Mouse (Mus musculus) liver, embryonic 14.5 days (tissue): ENCODE results near the gene Slc26a1. TPM values are rescaled to one million over a fixed set of nuclear protein-coding genes. Genes with fewer than 3 reads are reported as not detected.

Experiments used
- ATAC-seq: fragments of 200-750 bp; cut with Nextera tagmentation; 2 replicates; pipeline ENCODE4 v1.8.0; 2017; ENCODE audit warnings: moderate number of reproducible peaks, mild to moderate bottlenecking, moderate library complexity; ENCODE audit not compliant: insufficient read depth
- DNase-seq, 3 experiments: peaks; one replicate each; pipeline ENCODE4 v3.0.0-alpha.2; 2012 to 2013; ENCODE audit warnings: low read depth in 3 of 3, low spot score in 3 of 3
- H3K27ac ChIP-seq: fragments of 300-500 bp; sonication (generic); 2 replicates; pipeline ENCODE4 v1.5.1; 2014; ENCODE audit warnings: moderate library complexity, mild to moderate bottlenecking, control low read depth, inconsistent platforms
- H3K27me3 ChIP-seq: fragments of 300-500 bp; sonication (generic); 2 replicates; pipeline ENCODE4 v1.6.1; 2014; ENCODE audit warnings: mild to moderate bottlenecking, low read length, moderate library complexity; ENCODE audit not compliant: control insufficient read depth, insufficient read depth
- H3K36me3 ChIP-seq: fragments of 300-500 bp; sonication (generic); replicated peaks from 2 replicates; pipeline ENCODE4 v1.6.1; 2014; ENCODE audit warnings: low read depth; ENCODE audit not compliant: control insufficient read depth, insufficient read depth
- H3K4me1 ChIP-seq, 2 experiments: fragments of 200-500 bp in 1 of 2; fragments of 300-500 bp in 1 of 2; sonication (generic) in 1 of 2; replicated peaks; 2 replicates each; pipeline ENCODE4 v1.6.1; 2012 to 2014; ENCODE audit warnings: antibody characterized with exemption in 1 of 2, inconsistent platforms in 1 of 2, low read length in 1 of 2; ENCODE audit not compliant: control insufficient read depth in 2 of 2, insufficient read depth in 2 of 2
- H3K4me2 ChIP-seq: fragments of 300-500 bp; sonication (generic); 2 replicates; pipeline ENCODE4 v1.6.1; 2014; ENCODE audit warnings: low read depth, mild to moderate bottlenecking, control low read depth, moderate library complexity
- H3K4me3 ChIP-seq, 2 experiments: fragments of 200-500 bp in 1 of 2; fragments of 300-500 bp in 1 of 2; sonication (generic) in 1 of 2; 2 replicates each; pipeline ENCODE4 v1.5.1; 2012 to 2014; ENCODE audit warnings: low read depth in 2 of 2, low read length in 2 of 2, mild to moderate bottlenecking in 2 of 2, control low read depth in 1 of 2, inconsistent platforms in 1 of 2, moderate library complexity in 1 of 2; ENCODE audit not compliant: insufficient read depth in 1 of 2
- H3K9ac ChIP-seq: fragments of 300-500 bp; sonication (generic); replicated peaks from 2 replicates; pipeline ENCODE4 v1.6.1; 2014; ENCODE audit warnings: mild to moderate bottlenecking, control low read depth, moderate library complexity
- H3K9me3 ChIP-seq: fragments of 300-500 bp; sonication (generic); 2 replicates; pipeline ENCODE4 v1.6.1; 2016; ENCODE audit warnings: low read length, mixed read lengths; ENCODE audit not compliant: control insufficient read depth
- CTCF ChIP-seq: IDR thresholded peaks from 2 replicates; pipeline ENCODE4 v1.5.1; 2016; ENCODE audit warnings: antibody characterized with exemption, low read depth, control low read depth
- EP300 ChIP-seq: IDR thresholded peaks from 2 replicates; pipeline ENCODE4 v1.6.1; 2016; ENCODE audit warnings: antibody characterized with exemption, low read depth
- WGBS: fragments of 180-500 bp; shearing (Covaris S2); extraction: QIAGEN DNeasy Blood & Tissue Kit; methylation state at CpG from one replicate; pipeline ENCODE4 v1.1.7; 2014; ENCODE audit not compliant: insufficient replicate concordance; 5-methylcytosine and 5-hydroxymethylcytosine counted together
- polyA plus RNA-seq, 2 experiments: library from polyadenylated mRNA; depleted of rRNA in 1 of 2; stranded (reverse) in 1 of 2; unstranded in 1 of 2; fragments of >200 nt; fragmentation: Nextera tagmentation in 1 of 2; extraction: Ambion mirVana in 1 of 2; gene quantifications; 2 replicates each; pipeline versions ENCODE4 v1.2.1 to v1.2.3; 2012 to 2014

Slc26a1 gene
- polyA plus RNA-seq, 2 experiments, result 12.6 to 15.3 TPM

DNA sequence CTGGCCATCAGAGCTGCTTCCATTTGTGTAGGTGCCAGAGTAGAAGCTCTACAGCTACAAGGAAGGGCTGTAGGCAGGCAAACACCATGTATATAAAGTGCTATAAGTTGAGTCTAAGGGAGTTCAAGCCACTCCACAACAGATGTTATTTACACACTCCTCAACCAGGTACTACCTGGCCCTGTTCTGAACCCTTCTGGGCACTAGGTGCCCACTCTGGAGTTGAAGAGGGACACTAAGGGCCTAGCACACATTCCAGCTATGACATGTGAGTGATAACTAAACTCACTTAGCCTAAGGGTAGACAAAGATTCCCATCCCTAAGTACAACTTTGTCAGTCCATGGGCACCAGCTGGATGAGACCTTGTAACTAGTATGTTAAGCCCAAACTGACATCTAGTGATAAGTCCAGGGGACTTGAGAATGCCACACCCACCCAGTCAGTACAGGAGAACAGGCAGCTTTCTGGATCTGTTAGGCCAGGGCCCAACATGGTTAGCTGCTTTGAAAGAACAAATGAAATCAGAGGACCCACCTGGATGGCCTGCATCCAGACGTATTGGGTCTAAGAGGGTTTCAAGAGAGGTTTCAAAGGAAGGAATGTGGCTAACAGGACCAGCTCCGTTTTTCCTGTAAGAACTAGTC lies 27.4 kb downstream of the Slc26a1 start:
- Histone ChIP-seq H3K4me1 (no peaks in the 10 kb centered on the region), H3K36me3 (no peaks in the 10 kb centered on the region; the same call in 1 of the 2 replicates), H3K27me3 (no peaks in the 10 kb centered on the region), H3K9ac (no peak overlapping the region), H3K4me2 (no peak overlapping the region), H3K27ac (no peak overlapping the region), H3K4me3 (no peak overlapping the region), H3K9me3 (no peaks in the 10 kb centered on the region)
- WGBS, result 63% methylated on average over 2 of the region's 2 CpGs
- no peak for DNase-seq
- ATAC-seq, result no peak
- no peak for TF ChIP-seq CTCF
- TF ChIP-seq EP300, result no peak

- no peaks in the 10 kb centered on the region for H3K9me3 ChIP-seq
- no peaks in the 10 kb centered on the region; the same call in 1 of the 2 replicates for H3K36me3 ChIP-seq
- TF ChIP-seq EP300 (no peak), CTCF (no peak)
- no peak overlapping the region for H3K9ac ChIP-seq
- DNase-seq (no peak), ATAC-seq (no peak)
- no peaks in the 10 kb centered on the region for H3K27me3 ChIP-seq
- H3K4me1 ChIP-seq, result no peaks in the 10 kb centered on the region
- no peak overlapping the region for H3K4me3 ChIP-seq
- H3K27ac ChIP-seq, result no peak overlapping the region
- WGBS, result 74% methylated on average over 2 of the region's 2 CpGs
- no peak overlapping the region for H3K4me2 ChIP-seq
Observed at GRCm38 (mm10) chr5:108647311-108647710, 28.1 kb downstream of the Slc26a1 start.

- H3K36me3 ChIP-seq, result no peaks in the 10 kb centered on the region; the same call in 1 of the 2 replicates
- no peak overlapping the region for H3K4me3 ChIP-seq
- WGBS, result 88% methylated on average over 3 of the region's 3 CpGs
- H3K27ac ChIP-seq, result no peak overlapping the region
- no peak overlapping the region for H3K4me2 ChIP-seq
- H3K9me3 ChIP-seq, result no peaks in the 10 kb centered on the region
- H3K27me3 ChIP-seq, result no peaks in the 10 kb centered on the region
- DNase-seq (no peak), ATAC-seq (no peak)
- no peak for TF ChIP-seq EP300
- no peak for TF ChIP-seq CTCF
- no peaks in the 10 kb centered on the region for H3K4me1 ChIP-seq
- no peak overlapping the region for H3K9ac ChIP-seq
Observed at GRCm38 (mm10) chr5:108646343-108646660, 29.1 kb downstream of the Slc26a1 start.

- no peaks in the 10 kb centered on the region for H3K9me3 ChIP-seq
- DNase-seq (no peak), ATAC-seq (no peak)
- no peaks in the 10 kb centered on the region for H3K4me1 ChIP-seq
- whole genome bisulfite sequencing, result 86% methylated on average over 9 of the region's 9 CpGs
- H3K27ac ChIP-seq, result no peak overlapping the region
- H3K36me3 ChIP-seq, result no peaks in the 10 kb centered on the region; the same call in 1 of the 2 replicates
- no peak overlapping the region for H3K4me2 ChIP-seq
- no peaks in the 10 kb centered on the region for H3K27me3 ChIP-seq
- H3K4me3 ChIP-seq, result no peak overlapping the region
- H3K9ac ChIP-seq, result no peak overlapping the region
- TF ChIP-seq EP300, result no peak
- peak; percentile 23; the same call in 1 of the 2 replicates for TF ChIP-seq CTCF
Observed at GRCm38 (mm10) chr5:108645651-108646342, 29.6 kb downstream of the Slc26a1 start.

- TF ChIP-seq EP300, result no peak
- no peak for TF ChIP-seq CTCF
- WGBS, result 71% methylated on average over 2 of the region's 2 CpGs
- H3K9ac ChIP-seq, result no peak overlapping the region
- H3K9me3 ChIP-seq, result no peaks in the 10 kb centered on the region
- no peaks in the 10 kb centered on the region for H3K4me1 ChIP-seq
- H3K4me3 ChIP-seq, result no peak overlapping the region
- H3K27me3 ChIP-seq, result no peaks in the 10 kb centered on the region
- H3K36me3 ChIP-seq, result no peaks in the 10 kb centered on the region; the same call in 1 of the 2 replicates
- ATAC-seq (no peak), DNase-seq (no peak)
- no peak overlapping the region for H3K4me2 ChIP-seq
- H3K27ac ChIP-seq, result no peak overlapping the region
Observed at GRCm38 (mm10) chr5:108643674-108644073, 31.7 kb downstream of the Slc26a1 start.
